Mouse (Mus musculus) lung, embryonic 14.5 days (tissue): ENCODE data around the gene Gm20662. TPM values are rescaled to one million over a fixed set of nuclear protein-coding genes. Genes with fewer than 3 reads are reported as not detected.

Source experiments
- ATAC-seq: fragments of 200-750 bp; cut with Nextera tagmentation; 2 replicates; pipeline ENCODE4 v1.8.0; 2017; ENCODE audit warnings: mild to moderate bottlenecking, moderate TSS enrichment, moderate library complexity; ENCODE audit not compliant: insufficient read depth
- DNase-seq: peaks from one replicate; pipeline ENCODE4 v3.0.0-alpha.2; 2015
- H3K27ac ChIP-seq: fragments of 300-500 bp; sonication (generic); 2 replicates; pipeline ENCODE4 v1.5.1; 2014; ENCODE audit warnings: low read depth, mild to moderate bottlenecking, moderate library complexity
- H3K27me3 ChIP-seq: fragments of 300-500 bp; sonication (generic); 2 replicates; pipeline ENCODE4 v1.6.1; 2014; ENCODE audit warnings: low read length, control low read depth; ENCODE audit not compliant: insufficient read depth
- H3K36me3 ChIP-seq: fragments of 300-500 bp; sonication (generic); 2 replicates; pipeline ENCODE4 v1.6.1; 2014; ENCODE audit warnings: control low read depth; ENCODE audit not compliant: insufficient read depth
- H3K4me1 ChIP-seq: fragments of 300-500 bp; sonication (generic); 2 replicates; pipeline ENCODE4 v1.6.1; 2014; ENCODE audit warnings: antibody characterized with exemption, control low read depth; ENCODE audit not compliant: insufficient read depth
- H3K4me2 ChIP-seq: fragments of 300-500 bp; sonication (generic); 2 replicates; pipeline ENCODE4 v1.6.1; 2014; ENCODE audit warnings: mild to moderate bottlenecking
- H3K4me3 ChIP-seq: fragments of 300-500 bp; sonication (generic); 2 replicates; pipeline ENCODE4 v1.5.1; 2014; ENCODE audit warnings: low read depth, low read length
- H3K9ac ChIP-seq: fragments of 300-500 bp; sonication (generic); 2 replicates; pipeline ENCODE4 v1.6.1; 2014
- H3K9me3 ChIP-seq: fragments of 300-500 bp; sonication (generic); 2 replicates; pipeline ENCODE4 v1.6.1; 2016; ENCODE audit warnings: low read depth, low read length, control low read depth
- CTCF ChIP-seq: IDR thresholded peaks from 2 replicates; pipeline ENCODE4 v1.5.1; 2016; ENCODE audit warnings: antibody characterized with exemption, low read depth
- WGBS: fragments of 180-500 bp; shearing (Covaris S2); extraction: QIAGEN DNeasy Blood & Tissue Kit; methylation state at CpG from one replicate; pipeline ENCODE4 v1.1.7; 2014; 5-methylcytosine and 5-hydroxymethylcytosine counted together
- polyA plus RNA-seq: library from polyadenylated mRNA; unstranded; fragments of >200 nt; fragmentation: Nextera tagmentation; extraction: Ambion mirVana; gene quantifications from 2 replicates; pipeline ENCODE4 v1.2.1, GENCODE M21; 2014

Gm20662 gene
- polyA plus RNA-seq, 1 experiment from 2014 or later: 0.37 TPM

DNA sequence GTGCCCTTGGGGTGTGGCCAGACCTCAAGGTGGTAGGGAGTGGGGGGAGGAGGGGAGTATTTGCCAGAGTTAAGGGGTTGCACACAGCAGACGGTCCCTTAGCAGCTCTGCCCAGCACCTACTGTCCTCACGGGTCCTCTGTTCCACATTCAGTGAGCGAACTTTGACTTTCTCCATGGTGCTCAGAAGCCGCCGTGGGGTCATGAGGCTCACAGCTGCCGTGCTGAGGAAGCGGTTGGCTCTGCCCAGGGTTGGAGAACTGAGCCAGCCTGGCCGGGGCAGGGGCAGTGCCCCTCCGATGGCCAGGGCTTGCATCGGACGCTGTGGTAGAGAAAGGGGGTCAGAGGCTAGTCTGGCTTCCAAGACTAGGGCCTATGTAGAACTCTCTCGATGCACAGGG lies 67.2 kb downstream of the Gm20662 start:
- 84% methylated on average over 12 of the region's 12 CpGs for WGBS
- H3K4me3 ChIP-seq: no peak overlapping the region
- H3K36me3 ChIP-seq: peaks cover 50% of the 10 kb centered on the region
- H3K4me2 ChIP-seq: no peak overlapping the region
- H3K9ac ChIP-seq: no peak overlapping the region
- DNase-seq (no peak), ATAC-seq (no peak)
- TF ChIP-seq CTCF: no peak
- H3K9me3 ChIP-seq: no peaks in the 10 kb centered on the region
- H3K4me1 ChIP-seq: no peaks in the 10 kb centered on the region
- H3K27me3 ChIP-seq: no peaks in the 10 kb centered on the region
- H3K27ac ChIP-seq: no peak overlapping the region

DNA sequence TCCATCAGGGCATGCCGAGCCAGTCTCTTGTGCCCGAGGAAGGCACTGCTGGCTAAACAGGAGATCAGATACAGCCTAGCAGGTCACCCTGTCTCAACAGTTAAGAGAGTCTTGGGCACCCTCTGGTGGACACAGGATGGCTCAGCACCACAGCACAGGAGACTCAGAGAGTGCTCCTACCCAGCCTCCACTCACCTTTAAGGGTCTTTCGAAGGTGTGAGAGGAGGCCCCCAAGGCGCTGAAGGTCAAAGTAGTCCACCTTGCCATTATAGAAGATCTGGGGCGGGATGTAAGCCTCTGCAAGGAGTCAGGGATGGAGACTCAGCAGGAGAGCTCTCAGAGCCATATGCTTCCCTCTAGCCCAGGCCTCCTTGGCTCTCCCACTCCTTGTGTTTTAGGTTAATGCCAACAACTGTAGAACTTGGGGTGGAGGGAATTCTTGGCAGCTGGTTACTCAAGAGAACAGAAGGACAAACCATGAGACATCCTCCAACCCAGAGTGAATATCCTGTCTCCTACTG lies 69.4 kb downstream of the Gm20662 start:
- Histone ChIP-seq H3K36me3 (peaks cover 46% of the 10 kb centered on the region), H3K27me3 (no peaks in the 10 kb centered on the region), H3K4me2 (no peak overlapping the region), H3K4me3 (no peak overlapping the region), H3K4me1 (no peaks in the 10 kb centered on the region), H3K9ac (no peak overlapping the region), H3K9me3 (no peaks in the 10 kb centered on the region), H3K27ac (no peak overlapping the region)
- WGBS: 34% methylated on average over 5 of the region's 5 CpGs
- ATAC-seq (0 out of 2 replicates have a peak, but pooled peaks have one; percentile 32), DNase-seq (peak; percentile 80)
- peak; percentile 76 for TF ChIP-seq CTCF

DNA sequence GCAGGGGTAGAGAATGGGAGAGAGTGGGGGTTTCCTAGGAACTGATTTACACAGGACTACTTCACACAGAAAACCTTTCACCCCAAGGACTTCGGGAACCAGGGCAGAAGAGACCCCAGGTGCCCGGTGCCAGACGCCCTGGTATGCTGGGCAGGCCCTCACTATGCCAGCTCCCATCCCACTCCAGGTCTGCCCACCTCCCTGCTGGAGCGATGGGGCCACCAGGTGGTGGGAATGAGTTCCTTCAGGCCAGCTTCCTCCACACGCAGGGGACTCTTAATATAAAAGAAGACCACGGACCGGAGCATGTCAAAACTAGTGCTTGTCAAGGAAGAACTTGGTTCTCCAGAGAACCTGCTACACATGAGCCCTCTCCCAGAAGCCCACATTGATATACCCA lies 71.0 kb downstream of the Gm20662 start:
- peaks cover 49% of the 10 kb centered on the region for H3K36me3 ChIP-seq
- no peaks in the 10 kb centered on the region for H3K9me3 ChIP-seq
- H3K27me3 ChIP-seq: no peaks in the 10 kb centered on the region
- H3K27ac ChIP-seq: no peak overlapping the region
- H3K4me3 ChIP-seq: no peak overlapping the region
- ATAC-seq (no peak), DNase-seq (no peak)
- no peak overlapping the region for H3K4me2 ChIP-seq
- H3K9ac ChIP-seq: no peak overlapping the region
- no peaks in the 10 kb centered on the region for H3K4me1 ChIP-seq
- WGBS: 78% methylated on average over 7 of the region's 7 CpGs
- TF ChIP-seq CTCF: no peak

DNA sequence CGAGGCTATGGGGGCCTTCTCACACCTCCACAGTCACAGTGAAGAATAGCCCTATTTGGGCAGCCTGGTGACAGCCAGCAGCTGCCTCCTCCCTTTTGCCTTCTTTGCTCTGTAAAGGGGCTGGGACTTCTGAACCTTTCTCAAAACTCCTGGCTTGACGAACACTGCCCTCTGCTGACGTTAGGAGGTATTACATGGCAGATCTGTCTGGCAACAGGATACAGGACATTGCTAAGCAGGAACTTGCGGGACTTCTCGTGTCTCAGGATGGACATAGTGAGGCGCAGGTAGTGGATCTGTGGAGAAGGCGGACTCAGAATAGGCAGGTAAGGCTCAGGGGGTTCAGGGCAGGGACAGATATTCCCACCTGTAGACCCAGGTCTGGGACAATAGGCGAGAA lies 71.8 kb downstream of the Gm20662 start:
- H3K27me3 ChIP-seq: no peaks in the 10 kb centered on the region
- H3K4me3 ChIP-seq: no peak overlapping the region
- no peak overlapping the region for H3K4me2 ChIP-seq
- no peak overlapping the region for H3K9ac ChIP-seq
- peaks cover 43% of the 10 kb centered on the region for H3K36me3 ChIP-seq
- ATAC-seq (peak; percentile 44; the same call in 1 of the 2 replicates), DNase-seq (peak; percentile 96)
- H3K27ac ChIP-seq: no peak overlapping the region
- no peaks in the 10 kb centered on the region for H3K9me3 ChIP-seq
- no peaks in the 10 kb centered on the region for H3K4me1 ChIP-seq
- peak; percentile 99 for TF ChIP-seq CTCF
- WGBS: 17% methylated on average over 8 of the region's 8 CpGs

DNA sequence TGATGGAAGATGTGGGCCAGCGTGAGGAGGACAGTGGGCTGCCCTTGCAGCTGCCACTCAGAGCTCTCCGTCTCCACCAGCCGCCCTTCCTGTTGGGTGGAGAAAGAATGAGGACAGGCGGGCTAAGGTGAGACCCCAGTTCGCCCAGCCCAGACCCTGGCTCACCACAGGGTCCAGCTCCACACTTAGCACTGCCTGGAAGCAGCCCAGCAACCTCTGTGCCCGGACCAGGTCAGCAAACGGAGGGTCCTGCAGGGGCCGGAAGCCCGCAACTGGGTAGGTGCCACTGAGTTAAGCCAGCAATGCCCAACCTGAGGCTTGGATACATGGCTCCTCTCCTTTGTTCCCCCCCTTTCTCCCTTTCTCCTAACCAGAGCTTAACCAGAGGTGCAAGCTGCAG lies 72.9 kb downstream of the Gm20662 start:
- no peaks in the 10 kb centered on the region for H3K27me3 ChIP-seq
- 89% methylated on average over 9 of the region's 9 CpGs for WGBS
- H3K4me3 ChIP-seq: no peak overlapping the region
- no peaks in the 10 kb centered on the region for H3K4me1 ChIP-seq
- no peak for TF ChIP-seq CTCF
- H3K36me3 ChIP-seq: peaks cover 33% of the 10 kb centered on the region
- H3K27ac ChIP-seq: no peak overlapping the region
- no peak for DNase-seq
- H3K9ac ChIP-seq: no peak overlapping the region
- no peak for ATAC-seq
- H3K9me3 ChIP-seq: no peaks in the 10 kb centered on the region
- no peak overlapping the region for H3K4me2 ChIP-seq

DNA sequence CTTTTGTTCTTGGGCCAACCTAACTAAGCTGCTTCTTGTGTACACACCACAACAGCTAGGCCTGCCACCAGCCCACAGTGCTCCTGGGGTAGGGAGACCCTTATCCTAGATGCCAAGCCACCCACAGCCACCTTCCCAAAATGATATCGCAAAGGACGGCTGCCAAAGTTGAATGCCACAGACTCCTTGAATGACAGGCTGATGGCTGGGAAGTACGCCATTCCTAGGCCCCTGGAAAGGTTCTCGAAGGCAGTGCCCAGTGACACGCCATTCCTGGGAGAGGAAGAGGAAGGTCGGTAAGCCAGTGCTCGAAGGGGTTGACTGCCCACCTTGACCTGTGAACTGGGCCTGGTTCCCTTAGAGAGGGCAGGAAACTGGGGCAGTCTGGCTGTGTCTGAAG lies 73.4 kb downstream of the Gm20662 start:
- DNase-seq: no peak
- Histone ChIP-seq H3K9me3 (no peaks in the 10 kb centered on the region), H3K4me2 (no peak overlapping the region), H3K9ac (no peak overlapping the region), H3K4me3 (no peak overlapping the region), H3K27me3 (no peaks in the 10 kb centered on the region), H3K4me1 (no peaks in the 10 kb centered on the region), H3K27ac (no peak overlapping the region), H3K36me3 (peaks cover 30% of the 10 kb centered on the region)
- WGBS: 87% methylated on average over 7 of the region's 7 CpGs
- TF ChIP-seq CTCF: no peak
- no peak for ATAC-seq

DNA sequence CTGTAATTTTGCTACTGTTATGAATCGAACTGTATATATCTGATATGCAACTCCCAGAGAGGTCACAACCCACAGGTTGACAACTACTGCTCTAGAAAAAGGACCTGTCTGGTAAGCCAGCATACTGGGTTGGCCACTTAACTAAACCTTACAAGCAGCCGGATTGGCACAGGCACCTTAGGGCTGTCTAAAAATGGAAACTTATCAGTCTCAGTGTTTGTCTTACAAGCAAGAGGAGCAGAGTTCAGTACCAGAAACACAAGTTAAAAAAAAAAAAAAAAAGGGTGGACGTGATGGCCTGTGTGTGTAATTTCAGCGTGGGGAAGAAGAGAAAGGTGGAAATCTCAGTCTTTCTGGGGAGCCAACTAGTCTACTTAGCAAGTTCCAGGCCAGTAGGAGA lies 75.7 kb downstream of the Gm20662 start:
- no peaks in the 10 kb centered on the region for H3K27me3 ChIP-seq
- DNase-seq: no peak
- 60% methylated on average over 4 of the region's 4 CpGs for WGBS
- H3K9me3 ChIP-seq: no peaks in the 10 kb centered on the region
- no peak overlapping the region for H3K9ac ChIP-seq
- no peak for ATAC-seq
- H3K4me1 ChIP-seq: no peaks in the 10 kb centered on the region
- H3K4me2 ChIP-seq: no peak overlapping the region
- TF ChIP-seq CTCF: no peak
- peaks cover 21% of the 10 kb centered on the region for H3K36me3 ChIP-seq
- H3K4me3 ChIP-seq: no peak overlapping the region
- peak overlapping the region; percentile 38; the same call in 1 of the 2 replicates for H3K27ac ChIP-seq

DNA sequence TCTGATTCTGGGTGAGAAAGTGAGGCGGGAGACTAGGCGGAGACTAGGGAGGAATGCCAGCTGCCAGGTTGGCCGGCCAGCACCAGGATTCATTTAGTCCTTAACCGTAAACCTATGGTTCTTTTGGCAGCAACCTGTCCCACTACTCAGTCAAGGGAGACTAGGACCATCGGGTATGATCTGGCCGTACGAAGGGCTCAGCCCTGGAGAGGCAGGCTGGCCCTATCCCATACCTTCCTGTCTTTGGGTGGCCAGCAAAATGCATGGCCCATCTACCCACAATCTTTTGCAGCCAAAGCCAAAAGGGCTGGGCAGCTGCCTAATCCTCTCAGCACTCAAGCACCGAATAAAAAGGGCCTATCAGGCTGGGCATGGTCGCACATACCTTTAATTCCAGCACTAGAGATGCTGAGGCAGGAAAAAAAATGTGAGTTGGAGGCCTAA lies 76.4 kb downstream of the Gm20662 start:
- Histone ChIP-seq H3K9ac (no peak overlapping the region), H3K36me3 (peaks cover 24% of the 10 kb centered on the region), H3K4me3 (no peak overlapping the region), H3K27ac (peak overlapping the region; percentile 38; the same call in 1 of the 2 replicates), H3K4me1 (no peaks in the 10 kb centered on the region), H3K9me3 (no peaks in the 10 kb centered on the region), H3K27me3 (no peaks in the 10 kb centered on the region), H3K4me2 (no peak overlapping the region)
- DNase-seq (no peak), ATAC-seq (no peak)
- TF ChIP-seq CTCF: no peak
- 48% methylated on average over 9 of the region's 9 CpGs for WGBS
